In genomic region chr16:27925528-27926360, GRCm38 (mm10) we compare ENCODE assay signal across 18 mouse cellular contexts.
DNase-seq lines count a peak whose midpoint lies in the region; ATAC-seq and TF ChIP-seq lines count a peak whose summit lies in the region.
"Had no signal": no experiment of that assay in that cellular context is flagged by ENCODE, and none has a peak within 500 bp of the region (broad histone marks: within the 10 kb centered on the region; RNA-seq: fewer than 3 reads in every experiment).

No protein-coding gene starts in this region.

- WGBS in forebrain, embryonic 11.5 days = 75% methylated on average over 7 of the region's 7 CpGs
- 85% methylated on average over 7 of the region's 7 CpGs for WGBS in forebrain, embryonic 10.5 days
- 41% methylated on average over 7 of the region's 7 CpGs for WGBS in kidney, postnatal 0 days
- WGBS in olfactory bulb, adult 2 months = 34% methylated on average over 7 of the region's 7 CpGs

- H3K4me3 ChIP-seq in forebrain, embryonic 11.5 days (ENCODE audit: low read depth, low read length) = no peak overlapping the region
- H3K4me3 ChIP-seq in forebrain, embryonic 10.5 days = no peak overlapping the region
- no peak overlapping the region for H3K4me3 ChIP-seq in kidney, postnatal 0 days (replicated peaks; ENCODE audit: low read depth, low read length)
- no peak overlapping the region for H3K4me3 ChIP-seq in olfactory bulb, adult 2 months (ENCODE audit: insufficient read depth, low read depth, low read length)
- H3K4me3 ChIP-seq: erythroblast, embryonic 14.5 days; gastrocnemius, adult 2 months; layer of hippocampus, adult 2 months; limb, embryonic 10.5 days; liver, embryonic 13.5 days; midbrain, embryonic 15.5 days had no signal

- DNase-seq in forebrain, embryonic 11.5 days (ENCODE audit: low spot score) = no peak
- no peak for DNase-seq in forebrain, embryonic 10.5 days (ENCODE audit: extremely low spot score, low spot score)
- DNase-seq in kidney, postnatal 0 days (ENCODE audit: low spot score) = peak; percentile 8
- no peak for DNase-seq in kidney, adult 11 months
- DNase-seq in right cerebral cortex, adult 2 months (ENCODE audit: low spot score in 2 of 2) = peak; percentile 5 to 7
- DNase-seq in right cerebral cortex, postnatal 14 days = no peak
- no peak for DNase-seq in urinary bladder, adult 2 months (ENCODE audit: low spot score)
- DNase-seq: cerebellum, adult 8-10 months; gastrocnemius, adult 2 months; liver, embryonic 13.5 days; lung, postnatal 10 days had no signal

- no peak overlapping the region for H3K4me2 ChIP-seq in forebrain, embryonic 11.5 days (ENCODE audit: low read depth, low read length, severe bottlenecking)
- no peak overlapping the region for H3K4me2 ChIP-seq in kidney, postnatal 0 days (ENCODE audit: low read length)
- H3K4me2 ChIP-seq: heart, embryonic 11.5 days; liver, embryonic 13.5 days; midbrain, embryonic 15.5 days had no signal

- H3K4me1 ChIP-seq in forebrain, embryonic 11.5 days (replicated peaks; ENCODE audit: control insufficient read depth, insufficient read depth, low read length) = no peaks in the 10 kb centered on the region
- H3K4me1 ChIP-seq in forebrain, embryonic 10.5 days = no peaks in the 10 kb centered on the region
- no peaks in the 10 kb centered on the region for H3K4me1 ChIP-seq in kidney, postnatal 0 days (replicated peaks; ENCODE audit: insufficient read depth, low read length)
- H3K4me1 ChIP-seq in olfactory bulb, adult 2 months (ENCODE audit: control insufficient read depth, insufficient read depth, low read length) = no peaks in the 10 kb centered on the region
- H3K4me1 ChIP-seq: liver, embryonic 13.5 days; midbrain, embryonic 15.5 days had no signal

- no peaks in the 10 kb centered on the region for H3K9me3 ChIP-seq in forebrain, embryonic 11.5 days (ENCODE audit: control insufficient read depth, low read length)
- no peaks in the 10 kb centered on the region for H3K9me3 ChIP-seq in forebrain, embryonic 10.5 days
- H3K9me3 ChIP-seq in kidney, postnatal 0 days (replicated peaks; ENCODE audit: low read length) = no peaks in the 10 kb centered on the region
- H3K9me3 ChIP-seq: limb, embryonic 10.5 days; liver, embryonic 13.5 days; midbrain, embryonic 15.5 days had no signal

- peak; percentile 49; the same call in 1 of the 2 replicates for ATAC-seq in forebrain, embryonic 11.5 days (replicated peaks; ENCODE audit: low FRiP score)
- no peak for ATAC-seq in kidney, postnatal 0 days (replicated peaks; ENCODE audit: low FRiP score, low read depth)
- ATAC-seq: midbrain, embryonic 15.5 days; Patski had no signal

- no peaks in the 10 kb centered on the region for H3K36me3 ChIP-seq in forebrain, embryonic 11.5 days (ENCODE audit: control insufficient read depth, insufficient read depth, low read length)
- no peaks in the 10 kb centered on the region for H3K36me3 ChIP-seq in forebrain, embryonic 10.5 days (replicated peaks)
- H3K36me3 ChIP-seq in kidney, postnatal 0 days (ENCODE audit: insufficient read depth, low read length) = no peaks in the 10 kb centered on the region
- H3K36me3 ChIP-seq: limb, embryonic 10.5 days; liver, embryonic 13.5 days; midbrain, embryonic 15.5 days had no signal

- no peak for TF ChIP-seq CTCF in kidney, postnatal 0 days (IDR thresholded peaks at IDR 0.05; ENCODE audit: low read depth)
- no peak for TF ChIP-seq CTCF in olfactory bulb, adult 2 months (IDR thresholded peaks at IDR 0.05; ENCODE audit: insufficient read depth, low read depth, low read length)

- no peak overlapping the region for H3K9ac ChIP-seq in forebrain, embryonic 11.5 days (ENCODE audit: low read length)
- no peak overlapping the region for H3K9ac ChIP-seq in kidney, postnatal 0 days (ENCODE audit: low read depth, low read length)
- H3K9ac ChIP-seq: liver, embryonic 13.5 days; midbrain, embryonic 15.5 days had no signal

- TF ChIP-seq POLR2A in olfactory bulb, adult 2 months (IDR thresholded peaks at IDR 0.05; ENCODE audit: insufficient read depth, low read depth, low read length) = no peak

- no peaks in the 10 kb centered on the region for H3K27me3 ChIP-seq in forebrain, embryonic 11.5 days (ENCODE audit: control insufficient read depth, insufficient read depth, low read length)
- no peaks in the 10 kb centered on the region for H3K27me3 ChIP-seq in forebrain, embryonic 10.5 days (ENCODE audit: poor library complexity, severe bottlenecking)
- no peaks in the 10 kb centered on the region for H3K27me3 ChIP-seq in kidney, postnatal 0 days (ENCODE audit: insufficient read depth, low read length)
- H3K27me3 ChIP-seq: liver, embryonic 13.5 days; midbrain, embryonic 15.5 days had no signal

- H3K27ac ChIP-seq in forebrain, embryonic 11.5 days (ENCODE audit: low read depth, low read length) = no peak overlapping the region
- no peak overlapping the region for H3K27ac ChIP-seq in forebrain, embryonic 10.5 days
- no peak overlapping the region for H3K27ac ChIP-seq in kidney, postnatal 0 days
- peak overlapping the region; percentile 67 for H3K27ac ChIP-seq in olfactory bulb, adult 2 months (ENCODE audit: insufficient read depth, low read depth, low read length)
- H3K27ac ChIP-seq: gastrocnemius, adult 2 months; layer of hippocampus, adult 2 months; limb, embryonic 10.5 days; liver, embryonic 13.5 days; midbrain, embryonic 15.5 days had no signal

Comparison
In these comparisons a context has a peak if more than half of its experiments do, and no peak if none do; other contexts are left out.
1. DNase-seq: peak in kidney, postnatal 0 days (single experiment) and right cerebral cortex, adult 2 months (2 of 2); none in forebrain, embryonic 11.5 days (single experiment), forebrain, embryonic 10.5 days (single experiment), kidney, adult 11 months (single experiment), right cerebral cortex, postnatal 14 days (single experiment) and urinary bladder, adult 2 months (single experiment).